Mouse (Mus musculus) ES-E14 (cell line): ENCODE data around the gene Xrcc1. TPM values are rescaled to one million over a fixed set of nuclear protein-coding genes. Genes with fewer than 3 reads are reported as not detected.
A peak's percentile ranks its signal among the peaks of the same experiment; 100 is the strongest.

Experiments
- DNase-seq: peaks from one replicate; pipeline ENCODE4 v3.0.0-alpha.2; 2013; ENCODE audit warnings: low read depth, low spot score
- H3K27ac ChIP-seq: 2 replicates; pipeline ENCODE4 v1.5.1; 2012; ENCODE audit warnings: low read depth, mild to moderate bottlenecking, low read length, moderate library complexity, mixed read lengths; ENCODE audit not compliant: poor library complexity, insufficient read depth, severe bottlenecking
- H3K36me3 ChIP-seq: 2 replicates; pipeline ENCODE4 v1.6.1; 2012; ENCODE audit warnings: mild to moderate bottlenecking, low read length, moderate library complexity, mixed read lengths; ENCODE audit not compliant: control insufficient read depth, poor library complexity, insufficient read depth, severe bottlenecking
- H3K4me1 ChIP-seq, 2 experiments: fragments of 150-350 bp in 1 of 2; sonication (generic) in 1 of 2; 2 replicates each; pipeline ENCODE4 v1.6.1; 2012; ENCODE audit warnings: low read length in 2 of 2, mild to moderate bottlenecking in 1 of 2, mixed read lengths in 1 of 2; ENCODE audit not compliant: control insufficient read depth in 2 of 2, insufficient read depth in 2 of 2, poor library complexity in 1 of 2
- H3K4me3 ChIP-seq, 2 experiments: fragments of 150-350 bp in 1 of 2; sonication (generic) in 1 of 2; 2 replicates each; pipeline ENCODE4 v1.5.1; 2012; ENCODE audit warnings: low read length in 2 of 2, low read depth in 1 of 2, mild to moderate bottlenecking in 1 of 2, mixed read lengths in 1 of 2; ENCODE audit not compliant: insufficient read depth in 1 of 2, poor library complexity in 1 of 2, severe bottlenecking in 1 of 2
- H3K9ac ChIP-seq: 2 replicates; pipeline ENCODE4 v1.6.1; 2012; ENCODE audit warnings: low read depth, mild to moderate bottlenecking, low read length, mixed read lengths; ENCODE audit not compliant: poor library complexity, insufficient read depth, severe bottlenecking
- H3K9me3 ChIP-seq: fragments of 150-350 bp; sonication (generic); 2 replicates; pipeline ENCODE4 v1.6.1; 2012; ENCODE audit warnings: low read depth, mild to moderate bottlenecking, low read length; ENCODE audit not compliant: control insufficient read depth, insufficient read depth
- CHD2 ChIP-seq: IDR thresholded peaks from 2 replicates; pipeline ENCODE4 v1.6.1; 2014; ENCODE audit warnings: mild to moderate bottlenecking, low read depth, low read length, inconsistent platforms
- HCFC1 ChIP-seq: IDR thresholded peaks from 2 replicates; pipeline ENCODE4 v1.6.1; 2012; ENCODE audit warnings: low read length, inconsistent platforms, borderline replicate concordance; ENCODE audit not compliant: insufficient read depth
- MAFK ChIP-seq: IDR thresholded peaks from 2 replicates; pipeline ENCODE4 v1.6.1; 2014; ENCODE audit warnings: mild to moderate bottlenecking, low read depth, low read length, inconsistent platforms; ENCODE audit not compliant: insufficient read depth
- ZC3H11A ChIP-seq: IDR thresholded peaks from 2 replicates; pipeline ENCODE4 v1.6.1; 2012; ENCODE audit warnings: low read depth, mild to moderate bottlenecking, inconsistent platforms, low read length, borderline replicate concordance
- ZNF384 ChIP-seq: IDR thresholded peaks from 2 replicates; pipeline ENCODE4 v1.6.1; 2012; ENCODE audit warnings: low read depth, low read length, inconsistent platforms
- in situ Hi-C, 2 experiments: fragments of 600-800 bp; cut with MboI; formaldehyde crosslinking; loops; one replicate each; pipeline ENCODE4 v1.15.1; 2025; ENCODE audit warnings: low sequenced_read_pairs in 2 of 2, inconsistent platforms in 1 of 2; ENCODE audit not compliant: unreplicated experiment in 2 of 2
- total RNA-seq: library from RNA; depleted of rRNA; stranded (reverse); fragments of 300-350 nt; gene quantifications from 2 replicates; pipeline ENCODE4 v1.2.3, GENCODE M21; 2012

The Xrcc1 gene
- total RNA-seq, 1 experiment = 69.7 TPM

DNA sequence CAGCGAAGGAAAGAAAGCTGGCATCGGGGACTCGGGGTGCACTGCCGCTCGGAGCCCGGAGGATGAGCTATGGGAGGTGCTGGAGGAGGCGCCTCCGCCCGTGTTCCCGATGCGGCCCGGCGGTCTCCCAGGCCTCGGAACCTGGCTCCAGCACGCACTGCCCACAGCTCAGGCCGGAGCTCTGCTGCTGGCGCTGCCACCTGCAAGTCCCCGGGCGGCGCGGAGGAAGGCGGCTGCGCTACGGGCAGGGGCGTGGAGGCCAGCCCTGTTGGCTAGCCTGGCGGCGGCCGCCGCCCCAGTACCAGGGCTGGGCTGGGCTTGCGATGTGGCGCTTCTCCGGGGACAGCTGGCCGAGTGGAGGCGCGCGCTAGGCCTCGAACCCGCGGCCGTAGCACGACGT, 12.3 kb upstream of the Xrcc1 start:
- peaks cover 2 to 4% of the 10 kb centered on the region in 2 experiments; a peak in 1 of 4 replicates for H3K4me1 ChIP-seq
- no peak overlapping the region for H3K27ac ChIP-seq
- peak overlapping the region; percentile 51 for H3K9ac ChIP-seq
- peak overlapping the region; percentile 61 to 69 for H3K4me3 ChIP-seq
- H3K36me3 ChIP-seq = no peaks in the 10 kb centered on the region
- in situ Hi-C loops = no loop called here
- no peak for DNase-seq
- no peak for TF ChIP-seq ZC3H11A
- no peak for TF ChIP-seq CHD2
- TF ChIP-seq MAFK = no peak
- TF ChIP-seq ZNF384 = no peak
- TF ChIP-seq HCFC1 = no peak
- H3K9me3 ChIP-seq = no peaks in the 10 kb centered on the region

- Histone ChIP-seq H3K9me3 (no peaks in the 10 kb centered on the region), H3K4me1 (peaks cover 2 to 4% of the 10 kb centered on the region in 2 experiments; a peak in 1 of 4 replicates), H3K9ac (peak overlapping the region; percentile 51), H3K27ac (no peak overlapping the region), H3K36me3 (no peaks in the 10 kb centered on the region), H3K4me3 (peak overlapping the region; percentile 61 to 69)
- TF ChIP-seq ZNF384 = no peak
- no peak for TF ChIP-seq HCFC1
- TF ChIP-seq ZC3H11A = no peak
- TF ChIP-seq MAFK = no peak
- TF ChIP-seq CHD2 = no peak
- DNase-seq = no peak
- in situ Hi-C loops = no loop called here
Observed at GRCm38 (mm10) chr7:24534301-24534700, 11.8 kb upstream of the Xrcc1 start.

DNA sequence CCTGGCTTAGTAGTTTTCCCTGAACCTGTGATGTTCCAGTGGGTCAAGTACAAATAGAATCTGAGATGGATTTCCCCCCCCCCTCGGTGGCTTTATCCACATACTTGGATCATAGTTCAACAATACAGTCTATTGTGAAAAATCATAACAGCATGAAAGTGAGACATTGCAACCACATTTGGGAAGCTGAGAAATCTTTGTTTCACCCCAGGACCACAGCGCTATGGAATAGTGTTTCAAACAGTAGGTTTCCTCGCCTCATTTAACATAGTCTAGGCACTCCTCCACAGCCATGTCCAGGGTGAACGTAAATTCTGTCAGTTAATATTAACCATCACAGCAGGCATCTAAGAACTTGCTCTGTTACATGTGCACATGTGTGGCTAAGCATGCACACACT, 9.0 kb upstream of the Xrcc1 start:
- H3K9ac ChIP-seq = no peak overlapping the region
- TF ChIP-seq HCFC1 = no peak
- no peak for TF ChIP-seq CHD2
- no peak overlapping the region for H3K27ac ChIP-seq
- no peaks in the 10 kb centered on the region for H3K36me3 ChIP-seq
- in situ Hi-C loops = no loop called here
- H3K4me3 ChIP-seq = no peak overlapping the region
- peaks cover 2 to 4% of the 10 kb centered on the region in 2 experiments; a peak in 1 of 4 replicates for H3K4me1 ChIP-seq
- no peak for DNase-seq
- no peaks in the 10 kb centered on the region for H3K9me3 ChIP-seq

- H3K36me3 ChIP-seq = no peaks in the 10 kb centered on the region
- DNase-seq = no peak
- in situ Hi-C loops = no loop called here
- no peak overlapping the region for H3K4me3 ChIP-seq
- peaks cover 2 to 4% of the 10 kb centered on the region in 2 experiments; a peak in 1 of 4 replicates for H3K4me1 ChIP-seq
- H3K27ac ChIP-seq = no peak overlapping the region
- H3K9me3 ChIP-seq = no peaks in the 10 kb centered on the region
- no peak overlapping the region; the same call in 1 of the 2 replicates for H3K9ac ChIP-seq
- TF ChIP-seq MAFK (no peak), ZC3H11A (no peak), CHD2 (no peak), HCFC1 (no peak), ZNF384 (no peak)
Observed at GRCm38 (mm10) chr7:24537591-24537990, 8.5 kb upstream of the Xrcc1 start.

GRCm38 (mm10) chr7:24538154-24538553, 7.9 kb upstream of the Xrcc1 start:
- in situ Hi-C loops = no loop called here
- DNase-seq = no peak
- H3K27ac ChIP-seq = no peak overlapping the region
- no peaks in the 10 kb centered on the region for H3K9me3 ChIP-seq
- no peaks in the 10 kb centered on the region for H3K36me3 ChIP-seq
- H3K4me3 ChIP-seq = no peak overlapping the region
- TF ChIP-seq CHD2 (no peak), ZC3H11A (no peak), ZNF384 (no peak), MAFK (no peak), HCFC1 (no peak)
- no peak overlapping the region for H3K9ac ChIP-seq
- H3K4me1 ChIP-seq = peaks cover 2 to 4% of the 10 kb centered on the region in 2 experiments; a peak in 1 of 4 replicates
